Mouse (Mus musculus) spleen, adult 2 months (tissue): Measurements from ENCODE around the gene Elmo1.

Experiments
- CTCF ChIP-seq: fragments of 200-500 bp; IDR thresholded peaks from 2 replicates; pipeline ENCODE4 v1.5.1; 2011; ENCODE audit warnings: mild to moderate bottlenecking, inconsistent platforms; ENCODE audit not compliant: insufficient read depth, insufficient read length, insufficient replicate concordance; ENCODE audit errors: extremely low read depth
- POLR2A ChIP-seq: fragments of 200-500 bp; IDR thresholded peaks from 2 replicates; pipeline ENCODE4 v1.6.1; 2011; ENCODE audit warnings: low read depth, low read length, inconsistent platforms

DNA sequence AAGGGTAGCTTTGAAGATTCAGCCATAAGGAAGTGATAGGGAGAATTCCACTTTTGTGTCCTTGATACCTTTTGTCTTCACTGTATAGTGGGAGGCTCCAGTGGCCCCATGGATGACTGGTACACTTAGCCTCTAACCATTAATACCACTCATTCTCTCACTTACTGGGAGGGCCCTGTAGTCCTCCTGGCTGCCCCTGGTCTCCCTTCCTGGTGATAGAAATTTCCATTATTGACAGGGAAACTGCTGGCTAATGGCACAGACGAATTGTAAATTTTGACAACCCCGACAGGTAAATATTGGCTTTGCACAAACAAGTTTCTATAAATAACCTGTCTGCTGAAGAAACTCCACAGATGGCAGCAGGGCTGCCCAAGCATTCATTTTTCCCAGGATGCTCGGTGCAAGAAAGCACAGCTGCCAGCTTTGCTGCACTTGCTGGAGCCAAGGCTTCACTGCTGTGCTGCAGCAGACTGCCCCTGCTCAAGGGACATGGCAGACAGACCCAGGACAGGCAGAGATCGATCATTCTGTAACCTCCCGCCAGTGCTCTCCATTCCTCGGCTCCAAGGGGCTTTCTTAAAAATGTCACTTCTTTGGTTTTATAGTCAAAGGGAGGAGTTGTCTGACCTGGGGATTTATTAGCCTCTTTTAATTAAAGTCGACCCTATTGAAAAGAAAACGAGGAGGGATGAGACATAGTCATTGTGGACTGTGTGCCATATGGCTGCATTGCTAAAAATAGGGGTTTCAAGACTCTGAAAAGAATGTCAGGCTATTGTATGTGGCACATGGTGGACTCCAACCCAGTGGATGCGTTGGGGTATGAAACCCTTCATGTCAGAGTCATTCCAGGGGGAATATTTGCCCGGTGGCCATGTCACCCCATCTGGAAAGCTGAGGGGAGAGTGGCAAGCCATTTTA lies 422.2 kb downstream of the Elmo1 start:
- TF ChIP-seq CTCF (no peak), POLR2A (no peak)
